Mouse (Mus musculus): ENCODE measurements around the gene Gbp2b. TPM values are rescaled to one million over a fixed set of nuclear protein-coding genes. Genes with fewer than 3 reads are reported as not detected.
"Not testable (repeated sequence)": the region's sequence is repeated elsewhere in the genome, so short reads cannot be mapped to it uniquely, and the experiment has no call there.

Gbp2b gene
- polyA plus RNA-seq, 1 experiment from 2014 or later, result not detected

DNA sequence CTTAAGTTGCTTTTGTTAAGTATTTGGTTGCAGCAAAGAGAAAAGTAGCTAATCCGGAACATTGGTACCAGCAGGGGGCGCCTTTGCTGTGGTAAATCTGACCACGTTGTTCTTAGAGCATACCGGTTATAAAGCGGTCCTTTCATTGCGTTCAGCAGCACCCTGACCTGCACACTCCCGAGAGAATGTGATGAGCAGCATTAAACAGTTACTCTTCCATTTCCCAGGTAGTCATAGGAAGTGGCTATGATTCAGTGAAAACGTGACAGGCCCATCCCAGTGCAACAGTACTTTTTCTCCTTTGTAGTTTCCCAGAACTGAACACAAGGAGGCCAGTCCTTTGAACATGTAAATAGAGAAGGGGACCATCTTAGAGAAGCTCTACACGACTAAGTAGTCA is 45.6 kb downstream of the Gbp2b start:
- no peaks in the 10 kb centered on the region for H3K36me3 ChIP-seq
- no peak overlapping the region for H3K4me2 ChIP-seq
- H3K9ac ChIP-seq, result no peak overlapping the region
- no peak overlapping the region for H3K4me3 ChIP-seq
- no peaks in the 10 kb centered on the region for H3K4me1 ChIP-seq
- no peak overlapping the region for H3K27ac ChIP-seq
- no peaks in the 10 kb centered on the region for H3K27me3 ChIP-seq
- WGBS, result 7% methylated on average over 9 of the region's 9 CpGs
- no peaks in the 10 kb centered on the region for H3K9me3 ChIP-seq
- ATAC-seq (ENCODE audit: borderline replicate concordance, extremely low read depth, low FRiP score, low TSS enrichment), result no peak; the same call in 1 of the 2 replicates

DNA sequence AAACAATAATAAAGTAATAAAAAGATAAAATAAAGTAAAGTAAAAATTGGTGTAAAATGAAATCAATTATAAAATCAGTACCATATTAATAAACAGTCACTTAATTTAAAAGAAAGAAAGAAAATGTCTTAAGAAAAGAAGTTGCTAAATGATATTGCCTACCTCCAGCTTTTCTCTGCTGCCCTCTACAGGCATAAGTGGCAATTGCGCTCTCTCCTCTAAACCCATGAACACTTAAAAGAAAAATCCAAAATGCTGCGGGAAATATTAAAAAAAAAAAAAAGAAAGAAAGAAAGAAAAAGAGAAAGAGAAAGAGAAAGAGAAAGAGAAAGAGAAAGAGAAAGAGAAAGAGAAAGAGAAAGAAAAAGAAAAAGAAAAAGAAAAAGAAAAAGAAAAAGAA is 51.3 kb downstream of the Gbp2b start:
- not testable (repeated sequence) for H3K4me1 ChIP-seq; H3K9ac ChIP-seq; H3K9me3 ChIP-seq; ATAC-seq (ENCODE audit: borderline replicate concordance, extremely low read depth, low FRiP score, low TSS enrichment); H3K4me3 ChIP-seq; H3K4me2 ChIP-seq; H3K27ac ChIP-seq; H3K27me3 ChIP-seq; H3K36me3 ChIP-seq
- WGBS, result 5% methylated on average over 2 of the region's 2 CpGs

DNA sequence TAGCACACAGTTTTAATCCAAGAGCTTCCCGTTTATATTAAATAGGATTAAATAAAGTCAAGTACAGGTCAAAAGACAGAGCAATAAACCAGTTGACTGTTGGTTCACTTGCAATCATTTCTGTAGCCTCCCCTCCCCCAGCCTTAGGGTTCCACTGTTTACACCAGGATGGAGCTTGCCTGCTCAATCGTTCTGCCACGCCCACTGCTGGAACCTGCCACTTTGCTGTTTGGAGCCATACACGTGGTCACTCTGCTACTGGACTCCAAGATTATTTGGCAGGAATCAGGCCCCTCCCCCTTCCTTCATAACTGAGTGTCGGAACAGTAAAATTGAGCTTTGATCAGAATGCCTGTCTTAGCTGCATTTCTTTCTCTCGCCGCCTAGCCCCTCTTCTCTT is 53.2 kb downstream of the Gbp2b start:
- not testable (repeated sequence) for H3K4me1 ChIP-seq; H3K27me3 ChIP-seq; H3K9me3 ChIP-seq; H3K4me3 ChIP-seq; ATAC-seq (ENCODE audit: borderline replicate concordance, extremely low read depth, low FRiP score, low TSS enrichment); H3K36me3 ChIP-seq; H3K4me2 ChIP-seq; H3K9ac ChIP-seq; H3K27ac ChIP-seq
- WGBS, result 39% methylated on average over 7 of the region's 7 CpGs

DNA sequence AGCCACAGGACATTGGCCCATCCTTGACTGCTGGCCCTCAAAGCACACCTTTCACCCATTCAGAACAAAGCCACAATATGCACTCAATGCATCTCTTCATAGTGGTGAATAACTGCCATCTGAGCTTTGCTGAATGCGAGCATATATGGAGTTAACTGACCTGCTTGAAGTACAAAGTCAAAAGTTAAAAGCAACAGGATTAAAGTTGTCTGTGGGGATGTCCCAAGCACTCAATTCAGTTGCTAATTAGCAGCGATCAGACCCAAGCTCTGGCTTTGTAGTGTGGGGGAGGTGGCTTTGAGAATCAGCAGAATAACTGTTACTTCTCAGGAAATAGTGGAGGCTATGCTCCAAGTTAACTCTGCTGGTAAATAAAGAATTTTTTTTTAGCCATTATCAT is 55.6 kb downstream of the Gbp2b start:
- Histone ChIP-seq H3K4me2 (no peak overlapping the region), H3K9ac (no peak overlapping the region), H3K36me3 (no peaks in the 10 kb centered on the region), H3K4me3 (no peak overlapping the region), H3K9me3 (no peaks in the 10 kb centered on the region), H3K4me1 (no peaks in the 10 kb centered on the region), H3K27ac (no peak overlapping the region), H3K27me3 (no peaks in the 10 kb centered on the region)
- no peak for ATAC-seq (ENCODE audit: borderline replicate concordance, extremely low read depth, low FRiP score, low TSS enrichment)
- 37% methylated on average over 2 of the region's 2 CpGs for WGBS

DNA sequence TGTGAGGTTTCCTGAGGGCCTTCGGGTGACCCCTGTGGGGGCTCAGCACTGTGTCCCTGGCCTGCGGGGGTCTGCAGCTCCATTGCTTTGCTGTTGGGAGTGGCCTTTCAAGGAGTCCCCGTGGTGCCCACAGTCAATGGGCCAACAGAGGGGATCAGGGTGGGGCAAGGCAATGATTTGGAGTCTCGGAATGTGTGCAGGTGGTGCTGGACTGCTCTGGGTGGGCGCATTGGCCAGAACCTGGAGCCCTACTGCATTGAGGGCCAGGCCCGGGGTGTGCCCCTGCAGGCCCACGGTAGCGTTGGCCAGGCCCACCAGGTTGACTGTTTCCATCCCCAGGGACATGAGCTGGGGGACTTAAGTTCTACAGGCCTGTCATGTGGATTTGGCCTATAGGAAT is 70.1 kb downstream of the Gbp2b start:
- Histone ChIP-seq H3K4me3 (no peak overlapping the region), H3K4me2 (no peak overlapping the region), H3K9ac (no peak overlapping the region), H3K9me3 (no peaks in the 10 kb centered on the region), H3K4me1 (no peaks in the 10 kb centered on the region), H3K36me3 (no peaks in the 10 kb centered on the region), H3K27me3 (no peaks in the 10 kb centered on the region), H3K27ac (no peak overlapping the region)
- 96% methylated on average over 8 of the region's 8 CpGs for WGBS
- ATAC-seq (ENCODE audit: borderline replicate concordance, extremely low read depth, low FRiP score, low TSS enrichment), result peak; percentile 27; the same call in 1 of the 2 replicates

Small RNA genes lying within 50 kb of the gene (microRNA-seq; reads per million reads assigned to microRNA genes)
- gene Mir6381, result not detected

Other genes with a start within 250 kb of the Gbp2b start
- 24.2 and 26.3 TPM in 2 replicates for gene Pdlim5, start 199.2 kb upstream of the Gbp2b start, polyA plus RNA-seq (2015; fragmentation: Nextera tagmentation; extraction: Ambion mirVana)
- 0.19 and 0.22 TPM in 2 replicates for gene Gbp5, start 100.9 kb upstream of the Gbp2b start, polyA plus RNA-seq (2015; fragmentation: Nextera tagmentation; extraction: Ambion mirVana)
- 5.1 and 6.8 TPM in 2 replicates for gene Gbp7, start 64.5 kb upstream of the Gbp2b start, polyA plus RNA-seq (2015; fragmentation: Nextera tagmentation; extraction: Ambion mirVana)
- gene Gbp3, start 34.8 kb upstream of the Gbp2b start, polyA plus RNA-seq (2015; fragmentation: Nextera tagmentation; extraction: Ambion mirVana), result 2.1 and 2.5 TPM in 2 replicates
- gene Gbp2, start 25.8 kb downstream of the Gbp2b start, polyA plus RNA-seq (2015; fragmentation: Nextera tagmentation; extraction: Ambion mirVana), result 2.4 and 3.5 TPM in 2 replicates
- gene Kyat3, start 106.2 kb downstream of the Gbp2b start, polyA plus RNA-seq (2015; fragmentation: Nextera tagmentation; extraction: Ambion mirVana), result 15.6 and 16.1 TPM in 2 replicates
- 83.3 and 86.5 TPM in 2 replicates for gene Gtf2b, start 170.2 kb downstream of the Gbp2b start, polyA plus RNA-seq (2015; fragmentation: Nextera tagmentation; extraction: Ambion mirVana)

All from lung, embryonic 15.5 days (tissue).